Mouse (Mus musculus) hindbrain, embryonic 10.5 days (tissue): ENCODE measurements around the gene Fam173a. TPM values are rescaled to one million over a fixed set of nuclear protein-coding genes. Genes with fewer than 3 reads are reported as not detected.
"Not testable (repeated sequence)": the region's sequence is repeated elsewhere in the genome, so short reads cannot be mapped to it uniquely, and the experiment has no call there.

Source experiments
- DNase-seq: peaks from one replicate; pipeline ENCODE4 v3.0.0-alpha.2; 2017; ENCODE audit warnings: low spot score
- H3K27ac ChIP-seq: fragments of 300-500 bp; sonication (generic); 2 replicates; pipeline ENCODE4 v1.5.1; 2016; ENCODE audit warnings: mild to moderate bottlenecking, moderate library complexity
- H3K27me3 ChIP-seq: fragments of 300-500 bp; sonication (generic); 2 replicates; pipeline ENCODE4 v1.6.1; 2016; ENCODE audit warnings: mild to moderate bottlenecking; ENCODE audit not compliant: poor library complexity, insufficient read depth, severe bottlenecking
- H3K36me3 ChIP-seq: fragments of 300-500 bp; sonication (generic); 2 replicates; pipeline ENCODE4 v1.6.1; 2016; ENCODE audit warnings: mild to moderate bottlenecking, moderate library complexity
- H3K4me1 ChIP-seq: fragments of 300-500 bp; sonication (generic); replicated peaks from 2 replicates; pipeline ENCODE4 v1.6.1; 2016; ENCODE audit warnings: mild to moderate bottlenecking
- H3K4me3 ChIP-seq: fragments of 300-500 bp; sonication (generic); 2 replicates; pipeline ENCODE4 v1.5.1; 2016; ENCODE audit warnings: mild to moderate bottlenecking, moderate library complexity
- H3K9me3 ChIP-seq: fragments of 300-500 bp; sonication (generic); 2 replicates; pipeline ENCODE4 v1.6.1; 2016; ENCODE audit warnings: mild to moderate bottlenecking, moderate library complexity
- WGBS: fragments of 180-500 bp; shearing (Covaris S2); methylation state at CpG from one replicate; pipeline ENCODE4 v1.1.7; 2016; 5-methylcytosine and 5-hydroxymethylcytosine counted together
- polyA plus RNA-seq: library from polyadenylated mRNA; unstranded; fragments of >200 nt; fragmentation: Nextera tagmentation; extraction: Ambion mirVana; gene quantifications from 2 replicates; pipeline ENCODE4 v1.2.1, GENCODE M21; 2016

Gene Fam173a
- polyA plus RNA-seq, 1 experiment from 2014 or later, result 76.0 TPM

DNA sequence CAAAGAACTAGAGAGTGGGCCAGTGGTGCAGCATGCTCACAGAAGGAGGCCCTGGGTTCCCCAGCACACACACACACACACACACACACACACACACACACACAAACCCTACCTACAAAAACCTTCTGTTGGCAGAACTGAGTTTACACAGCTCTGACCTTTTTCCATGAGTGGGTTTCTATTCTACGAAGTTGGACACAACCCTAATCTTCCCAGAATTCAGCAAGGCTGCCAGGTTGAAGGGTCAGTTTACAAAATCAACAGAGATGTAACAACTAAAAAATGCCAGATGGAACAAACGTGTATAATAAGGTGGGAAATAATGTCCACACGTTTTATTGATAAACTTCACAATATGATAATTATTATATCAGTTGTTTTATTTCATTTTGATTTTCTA lies 35.0 kb downstream of the Fam173a start:
- Histone ChIP-seq H3K27me3 (peaks cover 19% of the 10 kb centered on the region), H3K27ac (no peak overlapping the region), H3K4me3 (no peak overlapping the region), H3K9me3 (no peaks in the 10 kb centered on the region), H3K36me3 (no peaks in the 10 kb centered on the region), H3K4me1 (peaks cover 33% of the 10 kb centered on the region)
- 75% methylated on average over 3 of the region's 3 CpGs for WGBS
- no peak for DNase-seq

- Histone ChIP-seq H3K27me3 (peaks cover 19% of the 10 kb centered on the region), H3K4me1 (peaks cover 26% of the 10 kb centered on the region), H3K4me3 (no peak overlapping the region), H3K27ac (no peak overlapping the region), H3K36me3 (no peaks in the 10 kb centered on the region), H3K9me3 (no peaks in the 10 kb centered on the region)
- no peak for DNase-seq
- 78% methylated on average over 9 of the region's 9 CpGs for WGBS
Observed at GRCm38 (mm10) chr17:25756378-25757242, 36.1 kb downstream of the Fam173a start.

GRCm38 (mm10) chr17:25755627-25756377 lies 36.9 kb downstream of the Fam173a start:
- peak overlapping the region; percentile 16; the same call in 1 of the 2 replicates for H3K27ac ChIP-seq
- peaks cover 19% of the 10 kb centered on the region for H3K27me3 ChIP-seq
- 57% methylated on average over 4 of the region's 4 CpGs for WGBS
- H3K4me1 ChIP-seq, result peaks cover 21% of the 10 kb centered on the region
- no peaks in the 10 kb centered on the region for H3K9me3 ChIP-seq
- no peaks in the 10 kb centered on the region for H3K36me3 ChIP-seq
- DNase-seq, result no peak
- H3K4me3 ChIP-seq, result no peak overlapping the region

DNA sequence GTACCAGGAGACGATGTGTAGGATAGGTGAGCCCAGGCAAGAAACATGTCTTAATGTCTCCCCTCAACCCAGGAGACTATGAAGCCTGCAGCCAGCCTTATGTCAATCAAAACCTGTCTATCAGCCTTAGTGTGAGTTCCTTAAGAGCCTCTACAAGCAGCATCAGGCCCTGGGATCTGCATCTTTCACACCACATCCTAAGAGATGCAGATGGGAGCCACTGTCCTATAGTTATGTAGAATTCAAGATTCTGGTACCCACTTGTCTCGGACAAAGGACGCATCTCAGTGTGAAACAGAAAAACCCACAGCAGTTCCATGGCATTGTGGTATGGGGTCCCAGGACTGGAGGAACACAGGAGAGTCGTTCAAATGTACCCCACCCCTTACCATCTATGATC lies 37.6 kb downstream of the Fam173a start:
- 80% methylated on average over 4 of the region's 4 CpGs for WGBS
- Histone ChIP-seq H3K27ac (no peak overlapping the region), H3K4me1 (peaks cover 21% of the 10 kb centered on the region), H3K36me3 (no peaks in the 10 kb centered on the region), H3K9me3 (no peaks in the 10 kb centered on the region), H3K27me3 (peaks cover 19% of the 10 kb centered on the region), H3K4me3 (no peak overlapping the region)
- DNase-seq, result no peak

- H3K36me3 ChIP-seq, result no peaks in the 10 kb centered on the region
Observed at GRCm38 (mm10) chr17:25754241-25754640, 38.5 kb downstream of the Fam173a start, which contains the start of gene Msln. TSS of gene Msln (minus strand) at chr17:25754378.

GRCm38 (mm10) chr17:25751446-25751845 lies 41.3 kb downstream of the Fam173a start:
- H3K27ac ChIP-seq, result no peak overlapping the region
- H3K4me3 ChIP-seq, result no peak overlapping the region
- no peaks in the 10 kb centered on the region for H3K9me3 ChIP-seq
- H3K36me3 ChIP-seq, result no peaks in the 10 kb centered on the region
- H3K27me3 ChIP-seq, result no peaks in the 10 kb centered on the region
- H3K4me1 ChIP-seq, result peaks cover 21% of the 10 kb centered on the region
- WGBS, result 79% methylated on average over 5 of the region's 5 CpGs
- no peak for DNase-seq

More at GRCm38 (mm10) chr17:25754241-25754640, 38.5 kb downstream of the Fam173a start, which contains the start of gene Msln:
- DNase-seq, result no peak
- WGBS, result 89% methylated on average over 9 of the region's 9 CpGs
- H3K27me3 ChIP-seq, result peaks cover 17% of the 10 kb centered on the region
- no peak within 1 kb of the TSS for H3K4me3 ChIP-seq
- no peak within 1 kb of the TSS for H3K27ac ChIP-seq
- no peaks in the 10 kb centered on the region for H3K9me3 ChIP-seq
- H3K4me1 ChIP-seq, result peaks cover 21% of the 10 kb centered on the region

DNA sequence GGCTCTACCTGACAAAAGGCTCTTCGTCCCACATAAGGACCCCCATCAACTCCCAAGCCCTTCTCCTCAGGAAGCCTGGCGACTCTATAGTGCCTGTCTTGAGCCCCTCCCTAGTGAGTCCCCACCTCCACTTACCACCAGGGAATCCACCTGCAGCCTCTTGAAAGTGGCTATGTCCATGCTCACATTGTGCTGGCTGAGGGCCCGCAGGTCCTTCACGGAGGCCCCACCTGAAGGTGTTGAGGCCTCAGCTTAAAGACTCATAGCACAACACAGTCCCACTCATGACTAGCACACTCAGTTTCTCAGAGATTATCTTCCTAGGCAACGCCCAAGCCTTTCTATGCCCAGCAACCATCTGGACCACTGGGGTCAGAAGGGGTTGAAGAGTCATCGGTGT lies 43.4 kb downstream of the Fam173a start:
- no peaks in the 10 kb centered on the region for H3K36me3 ChIP-seq
- no peaks in the 10 kb centered on the region for H3K9me3 ChIP-seq
- H3K4me1 ChIP-seq, result peaks cover 4% of the 10 kb centered on the region; the same call in 1 of the 2 replicates
- no peak overlapping the region for H3K27ac ChIP-seq
- 89% methylated on average over 6 of the region's 6 CpGs for WGBS
- no peak overlapping the region for H3K4me3 ChIP-seq
- no peaks in the 10 kb centered on the region for H3K27me3 ChIP-seq
- no peak for DNase-seq

GRCm38 (mm10) chr17:25748238-25748637 lies 44.5 kb downstream of the Fam173a start:
- Histone ChIP-seq H3K9me3 (no peaks in the 10 kb centered on the region), H3K4me3 (no peak overlapping the region), H3K27ac (no peak overlapping the region), H3K4me1 (peaks cover 4% of the 10 kb centered on the region; the same call in 1 of the 2 replicates), H3K36me3 (no peaks in the 10 kb centered on the region), H3K27me3 (no peaks in the 10 kb centered on the region)
- DNase-seq, result no peak
- 97% methylated on average over 4 of the region's 4 CpGs for WGBS

GRCm38 (mm10) chr17:25744311-25744710 lies 48.4 kb downstream of the Fam173a start:
- H3K27ac ChIP-seq, result no peak overlapping the region
- H3K4me3 ChIP-seq, result no peak overlapping the region
- WGBS, result 81% methylated on average over 10 of the region's 10 CpGs
- no peak for DNase-seq
- H3K27me3 ChIP-seq, result no peaks in the 10 kb centered on the region; the same call in 1 of the 2 replicates
- H3K4me1 ChIP-seq, result no peaks in the 10 kb centered on the region
- no peaks in the 10 kb centered on the region for H3K9me3 ChIP-seq
- no peaks in the 10 kb centered on the region for H3K36me3 ChIP-seq

DNA sequence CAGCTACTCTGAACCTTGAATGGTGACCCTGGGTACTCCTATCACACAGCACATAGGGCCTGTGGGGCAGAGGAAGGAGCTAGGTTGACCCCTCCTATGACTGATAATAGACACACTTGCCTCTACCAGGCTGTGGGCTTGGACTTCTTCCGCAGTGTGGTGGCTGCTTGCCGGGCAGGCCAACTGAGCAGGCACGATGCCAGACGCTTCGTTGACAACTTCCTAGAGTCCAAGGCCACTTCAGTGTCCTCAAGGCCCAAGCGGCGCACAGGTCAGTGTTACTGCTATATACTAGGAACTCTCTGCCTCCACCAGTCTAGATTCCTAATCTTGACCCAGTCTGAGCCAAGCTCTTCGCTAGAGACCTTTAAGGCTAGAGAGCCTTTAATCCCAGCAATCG lies 48.9 kb downstream of the Fam173a start:
- WGBS, result 96% methylated on average over 9 of the region's 9 CpGs
- no peaks in the 10 kb centered on the region for H3K4me1 ChIP-seq
- H3K27ac ChIP-seq, result no peak overlapping the region
- H3K4me3 ChIP-seq, result no peak overlapping the region
- H3K9me3 ChIP-seq, result no peaks in the 10 kb centered on the region
- H3K36me3 ChIP-seq, result no peaks in the 10 kb centered on the region
- no peaks in the 10 kb centered on the region; the same call in 1 of the 2 replicates for H3K27me3 ChIP-seq
- no peak for DNase-seq

GRCm38 (mm10) chr17:25741471-25741870 lies 51.2 kb downstream of the Fam173a start:
- not testable (repeated sequence) for H3K36me3 ChIP-seq, H3K4me1 ChIP-seq, H3K4me3 ChIP-seq, H3K9me3 ChIP-seq, H3K27ac ChIP-seq, DNase-seq, H3K27me3 ChIP-seq
- 72% methylated on average over 12 of the region's 12 CpGs for WGBS
